Mouse (Mus musculus): ENCODE data around the gene Dlg4. TPM values are rescaled to one million over a fixed set of nuclear protein-coding genes. Genes with fewer than 3 reads are reported as not detected.

Dlg4 gene
- polyA plus RNA-seq, 1 experiment from 2014 or later, result 10.4 TPM

GRCm38 (mm10) chr11:70028401-70029129 lies 11.8 kb downstream of the Dlg4 start:
- no peaks in the 10 kb centered on the region for H3K9me3 ChIP-seq (replicated peaks; ENCODE audit: control insufficient read depth, low read length)
- peaks cover 8% of the 10 kb centered on the region; the same call in 1 of the 2 replicates for H3K36me3 ChIP-seq (ENCODE audit: control insufficient read depth, insufficient read depth, low read length)
- 27% methylated on average over 12 of the region's 12 CpGs for WGBS (ENCODE audit: insufficient replicate concordance)
- ATAC-seq (replicated peaks; ENCODE audit: insufficient number of reproducible peaks, low FRiP score, low TSS enrichment), result no peak
- H3K27ac ChIP-seq (ENCODE audit: low read depth, low read length), result 0 out of 2 replicates have a peak overlapping the region, but pooled peaks have one; percentile 32
- H3K27me3 ChIP-seq (ENCODE audit: control insufficient read depth, insufficient read depth, low read length), result no peaks in the 10 kb centered on the region
- H3K4me2 ChIP-seq, result peak overlapping the region; percentile 60
- peaks cover 38% of the 10 kb centered on the region for H3K4me1 ChIP-seq (ENCODE audit: control insufficient read depth, insufficient read depth, low read length)
- H3K4me3 ChIP-seq (ENCODE audit: low read depth, low read length), result peak overlapping the region; percentile 24; the same call in 1 of the 2 replicates
- no peak overlapping the region for H3K9ac ChIP-seq (ENCODE audit: low read depth, low read length)

- H3K4me2 ChIP-seq, result peak overlapping the region; percentile 60
- no peaks in the 10 kb centered on the region for H3K27me3 ChIP-seq (ENCODE audit: control insufficient read depth, insufficient read depth, low read length)
- H3K9me3 ChIP-seq (replicated peaks; ENCODE audit: control insufficient read depth, low read length), result no peaks in the 10 kb centered on the region
- peak; percentile 71 for ATAC-seq (replicated peaks; ENCODE audit: insufficient number of reproducible peaks, low FRiP score, low TSS enrichment)
- peaks cover 8% of the 10 kb centered on the region; the same call in 1 of the 2 replicates for H3K36me3 ChIP-seq (ENCODE audit: control insufficient read depth, insufficient read depth, low read length)
- no peak overlapping the region for H3K9ac ChIP-seq (ENCODE audit: low read depth, low read length)
- WGBS (ENCODE audit: insufficient replicate concordance), result under 1% methylated on average over 20 of the region's 20 CpGs
- 0 out of 2 replicates have a peak overlapping the region, but pooled peaks have one; percentile 32 for H3K27ac ChIP-seq (ENCODE audit: low read depth, low read length)
- H3K4me3 ChIP-seq (ENCODE audit: low read depth, low read length), result peak overlapping the region; percentile 24
- H3K4me1 ChIP-seq (ENCODE audit: control insufficient read depth, insufficient read depth, low read length), result peaks cover 38% of the 10 kb centered on the region
Measured at GRCm38 (mm10) chr11:70029130-70029801, 12.5 kb downstream of the Dlg4 start.

GRCm38 (mm10) chr11:70029829-70030550 lies 13.2 kb downstream of the Dlg4 start:
- Histone ChIP-seq H3K4me1 (ENCODE audit: control insufficient read depth, insufficient read depth, low read length) (peaks cover 38% of the 10 kb centered on the region), H3K27ac (ENCODE audit: low read depth, low read length) (no peak overlapping the region), H3K4me3 (ENCODE audit: low read depth, low read length) (peak overlapping the region; percentile 24), H3K36me3 (ENCODE audit: control insufficient read depth, insufficient read depth, low read length) (peaks cover 8% of the 10 kb centered on the region; the same call in 1 of the 2 replicates), H3K9ac (ENCODE audit: low read depth, low read length) (no peak overlapping the region), H3K9me3 (replicated peaks; ENCODE audit: control insufficient read depth, low read length) (no peaks in the 10 kb centered on the region), H3K4me2 (peak overlapping the region; percentile 60), H3K27me3 (ENCODE audit: control insufficient read depth, insufficient read depth, low read length) (no peaks in the 10 kb centered on the region)
- ATAC-seq (replicated peaks; ENCODE audit: insufficient number of reproducible peaks, low FRiP score, low TSS enrichment), result no peak
- WGBS (ENCODE audit: insufficient replicate concordance), result 54% methylated on average over 11 of the region's 11 CpGs

GRCm38 (mm10) chr11:70030651-70031320 lies 14.0 kb downstream of the Dlg4 start:
- 87% methylated on average over 28 of the region's 28 CpGs for WGBS (ENCODE audit: insufficient replicate concordance)
- Histone ChIP-seq H3K9me3 (replicated peaks; ENCODE audit: control insufficient read depth, low read length) (no peaks in the 10 kb centered on the region), H3K4me3 (ENCODE audit: low read depth, low read length) (no peak overlapping the region), H3K4me1 (ENCODE audit: control insufficient read depth, insufficient read depth, low read length) (peaks cover 36% of the 10 kb centered on the region), H3K27me3 (ENCODE audit: control insufficient read depth, insufficient read depth, low read length) (no peaks in the 10 kb centered on the region), H3K9ac (ENCODE audit: low read depth, low read length) (no peak overlapping the region), H3K4me2 (no peak overlapping the region), H3K27ac (ENCODE audit: low read depth, low read length) (no peak overlapping the region), H3K36me3 (ENCODE audit: control insufficient read depth, insufficient read depth, low read length) (peaks cover 8% of the 10 kb centered on the region; the same call in 1 of the 2 replicates)
- ATAC-seq (replicated peaks; ENCODE audit: insufficient number of reproducible peaks, low FRiP score, low TSS enrichment), result no peak

GRCm38 (mm10) chr11:70031321-70031670 lies 14.6 kb downstream of the Dlg4 start:
- 95% methylated on average over 11 of the region's 11 CpGs for WGBS (ENCODE audit: insufficient replicate concordance)
- Histone ChIP-seq H3K36me3 (ENCODE audit: control insufficient read depth, insufficient read depth, low read length) (peaks cover 8% of the 10 kb centered on the region; the same call in 1 of the 2 replicates), H3K4me1 (ENCODE audit: control insufficient read depth, insufficient read depth, low read length) (peaks cover 31% of the 10 kb centered on the region)

GRCm38 (mm10) chr11:70038174-70038573 lies 21.4 kb downstream of the Dlg4 start:
- Histone ChIP-seq H3K4me2 (no peak overlapping the region), H3K9ac (ENCODE audit: low read depth, low read length) (no peak overlapping the region), H3K4me1 (ENCODE audit: control insufficient read depth, insufficient read depth, low read length) (no peaks in the 10 kb centered on the region), H3K4me3 (ENCODE audit: low read depth, low read length) (no peak overlapping the region), H3K9me3 (replicated peaks; ENCODE audit: control insufficient read depth, low read length) (no peaks in the 10 kb centered on the region), H3K27me3 (ENCODE audit: control insufficient read depth, insufficient read depth, low read length) (no peaks in the 10 kb centered on the region), H3K36me3 (ENCODE audit: control insufficient read depth, insufficient read depth, low read length) (peaks cover 14% of the 10 kb centered on the region; the same call in 1 of the 2 replicates), H3K27ac (ENCODE audit: low read depth, low read length) (no peak overlapping the region)
- 76% methylated on average over 7 of the region's 7 CpGs for WGBS (ENCODE audit: insufficient replicate concordance)
- no peak for ATAC-seq (replicated peaks; ENCODE audit: insufficient number of reproducible peaks, low FRiP score, low TSS enrichment)

More at GRCm38 (mm10) chr11:70031321-70031670, 14.6 kb downstream of the Dlg4 start:
- no peaks in the 10 kb centered on the region for H3K9me3 ChIP-seq (replicated peaks; ENCODE audit: control insufficient read depth, low read length)
- no peak overlapping the region for H3K4me2 ChIP-seq
- H3K27me3 ChIP-seq (ENCODE audit: control insufficient read depth, insufficient read depth, low read length), result no peaks in the 10 kb centered on the region
- no peak for ATAC-seq (replicated peaks; ENCODE audit: insufficient number of reproducible peaks, low FRiP score, low TSS enrichment)
- no peak overlapping the region for H3K9ac ChIP-seq (ENCODE audit: low read depth, low read length)
- H3K27ac ChIP-seq (ENCODE audit: low read depth, low read length), result no peak overlapping the region
- no peak overlapping the region for H3K4me3 ChIP-seq (ENCODE audit: low read depth, low read length)

- H3K4me1 ChIP-seq (ENCODE audit: control insufficient read depth, insufficient read depth, low read length), result no peaks in the 10 kb centered on the region
- no peak for ATAC-seq (replicated peaks; ENCODE audit: insufficient number of reproducible peaks, low FRiP score, low TSS enrichment)
- H3K27me3 ChIP-seq (ENCODE audit: control insufficient read depth, insufficient read depth, low read length), result no peaks in the 10 kb centered on the region
- H3K4me3 ChIP-seq (ENCODE audit: low read depth, low read length), result no peak overlapping the region
- WGBS (ENCODE audit: insufficient replicate concordance), result 88% methylated on average over 10 of the region's 10 CpGs
- H3K9me3 ChIP-seq (replicated peaks; ENCODE audit: control insufficient read depth, low read length), result no peaks in the 10 kb centered on the region
- H3K9ac ChIP-seq (ENCODE audit: low read depth, low read length), result no peak overlapping the region
- no peak overlapping the region for H3K27ac ChIP-seq (ENCODE audit: low read depth, low read length)
- H3K4me2 ChIP-seq, result no peak overlapping the region
- H3K36me3 ChIP-seq (ENCODE audit: control insufficient read depth, insufficient read depth, low read length), result peaks cover 16% of the 10 kb centered on the region; the same call in 1 of the 2 replicates
Measured at GRCm38 (mm10) chr11:70039631-70040030, 22.9 kb downstream of the Dlg4 start.

- H3K4me2 ChIP-seq, result no peak overlapping the region
- no peak overlapping the region for H3K27ac ChIP-seq (ENCODE audit: low read depth, low read length)
- no peaks in the 10 kb centered on the region for H3K27me3 ChIP-seq (ENCODE audit: control insufficient read depth, insufficient read depth, low read length)
- H3K4me1 ChIP-seq (ENCODE audit: control insufficient read depth, insufficient read depth, low read length), result no peaks in the 10 kb centered on the region
- no peaks in the 10 kb centered on the region for H3K9me3 ChIP-seq (replicated peaks; ENCODE audit: control insufficient read depth, low read length)
- no peak overlapping the region for H3K4me3 ChIP-seq (ENCODE audit: low read depth, low read length)
- no peak for ATAC-seq (replicated peaks; ENCODE audit: insufficient number of reproducible peaks, low FRiP score, low TSS enrichment)
- peaks cover 16% of the 10 kb centered on the region; the same call in 1 of the 2 replicates for H3K36me3 ChIP-seq (ENCODE audit: control insufficient read depth, insufficient read depth, low read length)
- H3K9ac ChIP-seq (ENCODE audit: low read depth, low read length), result no peak overlapping the region
- 83% methylated on average over 7 of the region's 7 CpGs for WGBS (ENCODE audit: insufficient replicate concordance)
Measured at GRCm38 (mm10) chr11:70040184-70040583, 23.4 kb downstream of the Dlg4 start.

Measured in heart, embryonic 11.5 days (tissue).